Mouse (Mus musculus) C2C12 (cell line): Measurements from ENCODE around the gene Cpeb1.

Experiments
- CTCF ChIP-seq: IDR thresholded peaks from one replicate; pipeline ENCODE4 v1.5.1; 2011; ENCODE audit not compliant: control insufficient read depth, insufficient read depth, insufficient read length
- MAX ChIP-seq: IDR thresholded peaks from one replicate; pipeline ENCODE4 v1.6.1; 2011; ENCODE audit warnings: mild to moderate bottlenecking, control low read depth
- MYOD1 ChIP-seq: IDR thresholded peaks from one replicate; pipeline ENCODE4 v1.6.1; 2011; ENCODE audit warnings: low read depth; ENCODE audit not compliant: control insufficient read depth, insufficient read length
- MYOG ChIP-seq: IDR thresholded peaks from one replicate; pipeline ENCODE4 v1.6.1; 2011; ENCODE audit not compliant: control insufficient read depth, insufficient read length; ENCODE audit errors: extremely low read depth
- USF1 ChIP-seq: IDR thresholded peaks from one replicate; pipeline ENCODE4 v1.6.1; 2011; ENCODE audit warnings: low read depth, mild to moderate bottlenecking, control low read depth, moderate library complexity

GRCm38 (mm10) chr7:81398957-81399356, 56.3 kb downstream of the Cpeb1 start:
- TF ChIP-seq CTCF (no peak), MYOG (no peak), MYOD1 (no peak), USF1 (no peak), MAX (no peak)
